26 mouse cellular contexts compared by ENCODE assay signal in the genomic region with DNA sequence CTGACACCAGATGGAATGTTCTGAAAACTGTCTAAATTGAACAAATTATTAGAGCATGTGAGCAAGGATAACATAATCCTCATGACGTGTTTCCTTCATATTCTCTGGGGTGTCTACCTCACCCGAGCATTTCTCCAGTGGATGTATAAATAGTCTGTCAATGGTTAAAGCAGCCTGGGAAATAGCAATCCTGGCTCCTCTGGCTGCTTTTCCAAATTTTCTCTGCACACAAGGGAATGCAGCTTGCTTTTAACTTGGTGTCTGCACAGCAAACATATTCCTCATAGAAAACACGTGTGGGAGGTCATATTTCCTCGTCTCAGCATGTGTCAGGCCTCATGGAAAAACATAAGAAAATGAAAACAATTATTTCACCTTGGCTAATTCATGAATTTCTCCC.
A peak's percentile ranks its signal among the peaks of the same experiment; 100 is the strongest.
DNase-seq lines count a peak whose midpoint lies in the region; ATAC-seq lines count a peak whose summit lies in the region.
"Had no signal": no experiment of that assay in that cellular context is flagged by ENCODE, and none has a peak within 500 bp of the region (broad histone marks: within the 10 kb centered on the region; RNA-seq: fewer than 3 reads in every experiment).

No protein-coding gene starts in this region.

- no peak overlapping the region for H3K9ac ChIP-seq in embryonic facial prominence, embryonic 11.5 days (replicated peaks; ENCODE audit: low read length)
- H3K9ac ChIP-seq in embryonic facial prominence, embryonic 13.5 days: no peak overlapping the region
- H3K9ac ChIP-seq: heart, embryonic 15.5 days; hindbrain, embryonic 12.5 days; kidney, embryonic 15.5 days; liver, embryonic 15.5 days; lung, embryonic 15.5 days; midbrain, embryonic 15.5 days; neural tube, embryonic 12.5 days had no signal

- WGBS in embryonic facial prominence, embryonic 11.5 days: 35% methylated on average over 4 of the region's 4 CpGs
- WGBS in embryonic facial prominence, embryonic 10.5 days: 42% methylated on average over 4 of the region's 4 CpGs
- 22% methylated on average over 4 of the region's 4 CpGs for WGBS in embryonic facial prominence, embryonic 13.5 days

- no peak overlapping the region for H3K4me2 ChIP-seq in embryonic facial prominence, embryonic 11.5 days (ENCODE audit: low read depth, low read length)
- no peak overlapping the region for H3K4me2 ChIP-seq in embryonic facial prominence, embryonic 13.5 days
- H3K4me2 ChIP-seq: heart, embryonic 15.5 days; hindbrain, embryonic 12.5 days; kidney, embryonic 15.5 days; liver, embryonic 15.5 days; lung, embryonic 15.5 days; midbrain, embryonic 15.5 days; neural tube, embryonic 12.5 days had no signal

- no peaks in the 10 kb centered on the region for H3K9me3 ChIP-seq in embryonic facial prominence, embryonic 11.5 days (replicated peaks; ENCODE audit: control insufficient read depth, low read length)
- H3K9me3 ChIP-seq in embryonic facial prominence, embryonic 10.5 days: no peaks in the 10 kb centered on the region
- H3K9me3 ChIP-seq in embryonic facial prominence, embryonic 13.5 days: no peaks in the 10 kb centered on the region
- H3K9me3 ChIP-seq: heart, embryonic 15.5 days; hindbrain, embryonic 12.5 days; kidney, embryonic 15.5 days; liver, embryonic 15.5 days; lung, embryonic 15.5 days; midbrain, embryonic 15.5 days; neural tube, embryonic 12.5 days had no signal

- H3K4me3 ChIP-seq in embryonic facial prominence, embryonic 11.5 days (ENCODE audit: low read depth, low read length): no peak overlapping the region
- no peak overlapping the region for H3K4me3 ChIP-seq in embryonic facial prominence, embryonic 10.5 days
- H3K4me3 ChIP-seq in embryonic facial prominence, embryonic 13.5 days: no peak overlapping the region
- H3K4me3 ChIP-seq: heart, embryonic 15.5 days; hindbrain, embryonic 12.5 days; kidney, embryonic 15.5 days; liver, embryonic 15.5 days; lung, embryonic 15.5 days; midbrain, embryonic 15.5 days; neural tube, embryonic 12.5 days had no signal

- ATAC-seq in embryonic facial prominence, embryonic 11.5 days (replicated peaks; ENCODE audit: insufficient number of reproducible peaks, low FRiP score, low TSS enrichment, low read depth): no peak
- no peak for ATAC-seq in embryonic facial prominence, embryonic 13.5 days (ENCODE audit: insufficient number of reproducible peaks, insufficient read depth, low FRiP score, low TSS enrichment, low read depth)
- ATAC-seq: forebrain, embryonic 14.5 days; midbrain, embryonic 15.5 days had no signal

- no peak overlapping the region for H3K27ac ChIP-seq in embryonic facial prominence, embryonic 11.5 days (replicated peaks; ENCODE audit: low read depth, low read length)
- no peak overlapping the region; the same call in 1 of the 2 replicates for H3K27ac ChIP-seq in embryonic facial prominence, embryonic 10.5 days (replicated peaks)
- peak overlapping the region; percentile 58 for H3K27ac ChIP-seq in embryonic facial prominence, embryonic 13.5 days
- H3K27ac ChIP-seq: heart, embryonic 15.5 days; hindbrain, embryonic 12.5 days; kidney, embryonic 15.5 days; liver, embryonic 15.5 days; lung, embryonic 15.5 days; midbrain, embryonic 15.5 days; neural tube, embryonic 12.5 days had no signal

- intact Hi-C loops in heart, postnatal 25 days (cut with DNase I): no loop called here
- intact Hi-C loops in left cerebral cortex, postnatal 14 days (cut with DNase I): no loop called here

- no peaks in the 10 kb centered on the region for H3K27me3 ChIP-seq in embryonic facial prominence, embryonic 11.5 days (ENCODE audit: control insufficient read depth, insufficient read depth, low read length)
- no peaks in the 10 kb centered on the region for H3K27me3 ChIP-seq in embryonic facial prominence, embryonic 10.5 days (replicated peaks; ENCODE audit: low read depth, poor library complexity, severe bottlenecking)
- H3K27me3 ChIP-seq in embryonic facial prominence, embryonic 13.5 days: no peaks in the 10 kb centered on the region
- H3K27me3 ChIP-seq: heart, embryonic 15.5 days; hindbrain, embryonic 12.5 days; kidney, embryonic 15.5 days; liver, embryonic 15.5 days; lung, embryonic 15.5 days; midbrain, embryonic 15.5 days; neural tube, embryonic 12.5 days had no signal

- peak; percentile 75 for DNase-seq in embryonic facial prominence, embryonic 11.5 days (ENCODE audit: low spot score)
- DNase-seq in embryonic facial prominence, embryonic 10.5 days (ENCODE audit: low spot score): no peak
- DNase-seq in heart, adult 9 months (ENCODE audit: low spot score in 2 of 2): peak; percentile 26 to 27
- no peak for DNase-seq in heart, postnatal 25 days (ENCODE audit: low spot score)
- DNase-seq in gastrocnemius, postnatal 25 days: peak; percentile 19
- DNase-seq in left cerebral cortex, adult 11 months (ENCODE audit: low spot score): no peak
- no peak for DNase-seq in left cerebral cortex, postnatal 14 days (ENCODE audit: low spot score in 2 of 2)
- DNase-seq: adrenal gland, postnatal 25 days; cerebellum, adult 9-11 months; kidney, adult 11 months; kidney, postnatal 36 days; layer of hippocampus, postnatal 36 days; liver; lung, postnatal 36 days; retina, postnatal 1 day; right cerebral cortex, postnatal 25 days; thymus, postnatal 14 days had no signal

- no peaks in the 10 kb centered on the region for H3K4me1 ChIP-seq in embryonic facial prominence, embryonic 11.5 days (ENCODE audit: control insufficient read depth, insufficient read depth, low read length)
- H3K4me1 ChIP-seq in embryonic facial prominence, embryonic 10.5 days: peaks cover 7% of the 10 kb centered on the region; the same call in 1 of the 2 replicates
- peaks cover 5% of the 10 kb centered on the region; the same call in 1 of the 2 replicates for H3K4me1 ChIP-seq in embryonic facial prominence, embryonic 13.5 days
- H3K4me1 ChIP-seq: hindbrain, embryonic 12.5 days; kidney, embryonic 15.5 days; liver, embryonic 15.5 days; lung, embryonic 15.5 days; midbrain, embryonic 15.5 days; neural tube, embryonic 12.5 days had no signal

- H3K36me3 ChIP-seq in embryonic facial prominence, embryonic 11.5 days (replicated peaks; ENCODE audit: control insufficient read depth, insufficient read depth, low read depth, low read length): no peaks in the 10 kb centered on the region
- H3K36me3 ChIP-seq in embryonic facial prominence, embryonic 10.5 days (replicated peaks): no peaks in the 10 kb centered on the region
- no peaks in the 10 kb centered on the region for H3K36me3 ChIP-seq in embryonic facial prominence, embryonic 13.5 days
- H3K36me3 ChIP-seq: heart, embryonic 15.5 days; hindbrain, embryonic 12.5 days; kidney, embryonic 15.5 days; liver, embryonic 15.5 days; lung, embryonic 15.5 days; midbrain, embryonic 15.5 days; neural tube, embryonic 12.5 days had no signal

Comparison
In these comparisons a context has a peak if more than half of its experiments do, and no peak if none do; other contexts are left out.
1. DNase-seq: peak in embryonic facial prominence, embryonic 11.5 days (single experiment), heart, adult 9 months (2 of 2) and gastrocnemius, postnatal 25 days (single experiment); none in embryonic facial prominence, embryonic 10.5 days (single experiment), heart, postnatal 25 days (single experiment), left cerebral cortex, adult 11 months (single experiment) and left cerebral cortex, postnatal 14 days (0 of 2).